Mouse (Mus musculus): ENCODE measurements around the gene Gpr162.

DNA sequence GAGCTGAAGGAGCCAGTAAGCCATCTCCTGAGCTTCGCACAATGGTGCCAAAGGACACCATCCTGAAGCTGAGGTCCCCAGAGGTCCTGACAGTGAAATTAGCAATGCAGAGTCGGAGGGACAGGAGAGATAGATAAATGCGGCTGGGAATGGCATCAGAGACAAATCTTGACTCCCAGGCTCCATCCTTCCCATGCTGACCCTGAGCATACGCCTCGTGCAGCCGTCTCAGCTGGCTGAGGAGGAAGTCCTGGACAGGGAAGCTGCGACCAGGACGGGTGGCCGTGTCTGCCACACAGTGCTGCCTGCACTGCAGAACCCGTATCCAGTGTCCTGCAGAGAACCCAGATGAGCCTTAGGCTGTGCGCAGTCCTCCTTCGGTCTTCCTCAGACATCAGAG, 9.1 kb downstream of the Gpr162 start:
- no peak for TF ChIP-seq CTCF (IDR thresholded peaks at IDR 0.05; ENCODE audit: borderline replicate concordance, extremely low read depth, insufficient read depth, insufficient read length)
- TF ChIP-seq POLR2A (IDR thresholded peaks at IDR 0.05; ENCODE audit: borderline replicate concordance, extremely low read depth, insufficient read depth, insufficient read length, poor library complexity, severe bottlenecking), result no peak
